Mouse (Mus musculus): Measurements from ENCODE around the gene Mapk1ip1.

GRCm38 (mm10) chr7:138788109-138788508, 58.0 kb downstream of the Mapk1ip1 start:
- TF ChIP-seq CTCF (IDR thresholded peaks at IDR 0.05; ENCODE audit: low read depth, low read length) (no peak), GATA1 (IDR thresholded peaks at IDR 0.05; ENCODE audit: borderline replicate concordance, low read length) (no peak), POLR2AphosphoS5 (IDR thresholded peaks at IDR 0.05; ENCODE audit: insufficient replicate concordance, low read depth, low read length) (no peak)
